Mouse (Mus musculus): ENCODE results near the gene Mif4gd. TPM values are rescaled to one million over a fixed set of nuclear protein-coding genes. Genes with fewer than 3 reads are reported as not detected.

The Mif4gd gene
- total RNA-seq, 2 experiments from 2014 or later: 35.1 to 54.4 TPM

DNA sequence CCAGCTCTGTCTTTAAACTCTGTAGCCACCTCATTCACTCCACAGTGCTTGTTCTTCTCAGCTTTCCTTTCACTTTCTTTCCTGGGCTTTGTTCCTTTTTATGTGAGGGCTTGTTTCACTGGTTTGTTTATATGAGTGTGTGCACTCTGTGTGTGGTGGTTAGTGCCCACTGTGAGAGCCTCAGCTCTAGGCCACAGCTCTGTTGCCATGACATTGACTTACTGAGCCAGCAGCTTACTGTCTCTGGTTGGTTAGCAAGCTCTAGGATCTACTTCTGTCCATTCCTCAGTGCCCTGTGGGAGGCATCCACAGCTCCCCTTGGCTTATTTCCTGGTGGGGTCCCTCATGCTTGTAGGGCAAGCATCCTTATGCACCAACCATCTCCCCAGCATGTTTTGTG, 33.7 kb downstream of the Mif4gd start:
- DNase-seq: no peak

DNA sequence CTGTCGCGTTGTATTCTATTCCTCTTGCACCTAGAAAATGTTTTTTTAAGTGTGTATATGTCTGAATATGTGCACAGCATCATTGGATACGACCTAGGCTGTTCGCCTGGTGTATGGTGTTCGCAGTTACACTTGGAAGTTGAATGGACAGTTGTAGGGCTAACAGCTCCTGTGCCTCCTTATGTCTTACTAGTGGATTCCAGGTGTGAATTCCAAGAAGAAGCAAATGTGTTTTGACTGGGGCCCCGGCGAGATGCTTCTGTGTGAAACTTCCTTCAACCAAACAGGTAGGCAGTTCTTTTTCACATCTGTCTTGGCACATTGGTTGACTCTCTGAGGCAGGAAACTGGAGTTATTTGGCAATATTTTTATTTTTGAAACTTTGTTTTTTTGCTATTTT, 47.8 kb downstream of the Mif4gd start:
- no peak for DNase-seq

DNA sequence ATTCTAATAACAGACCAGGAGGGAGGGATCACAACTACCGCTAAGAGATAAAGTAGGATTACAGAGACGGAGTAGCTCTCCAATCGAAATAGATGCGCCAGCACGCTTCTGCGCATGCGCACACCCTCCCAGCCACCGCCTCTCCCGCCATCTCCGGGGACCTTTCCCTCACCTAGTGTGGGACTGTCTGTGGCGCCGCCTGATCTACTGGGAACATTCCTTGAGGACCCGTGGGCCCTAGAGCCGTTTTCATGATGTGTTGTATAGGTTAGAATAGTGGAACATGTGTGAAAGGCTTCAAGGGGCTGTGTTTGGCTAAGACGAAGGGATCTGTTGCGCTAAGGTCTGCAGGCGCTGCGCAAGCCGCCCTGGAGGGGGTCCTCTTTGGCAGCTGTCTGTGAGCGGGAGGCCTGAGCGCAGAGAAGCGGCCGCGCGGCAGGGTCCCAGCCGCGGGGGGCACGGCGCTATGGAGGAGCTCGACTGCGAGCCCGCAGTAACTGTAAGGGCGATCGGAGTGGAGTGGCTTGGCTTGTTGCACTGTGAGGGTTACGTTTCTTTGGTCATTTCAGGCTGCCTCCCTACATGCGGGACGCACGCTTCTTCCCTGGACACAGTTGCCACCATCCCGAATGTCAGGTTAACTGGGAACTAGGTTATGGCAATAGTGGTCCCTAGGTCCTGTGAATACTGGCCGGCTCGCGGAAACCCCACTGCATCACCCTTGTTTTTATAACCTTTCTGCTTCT, 48.5 kb downstream of the Mif4gd start, which contains the start of gene Nup85:
TSS of gene Nup85 (plus strand) at position 371 of the 746 bp plus-strand sequence.
- peak; percentile 94 for DNase-seq

DNA sequence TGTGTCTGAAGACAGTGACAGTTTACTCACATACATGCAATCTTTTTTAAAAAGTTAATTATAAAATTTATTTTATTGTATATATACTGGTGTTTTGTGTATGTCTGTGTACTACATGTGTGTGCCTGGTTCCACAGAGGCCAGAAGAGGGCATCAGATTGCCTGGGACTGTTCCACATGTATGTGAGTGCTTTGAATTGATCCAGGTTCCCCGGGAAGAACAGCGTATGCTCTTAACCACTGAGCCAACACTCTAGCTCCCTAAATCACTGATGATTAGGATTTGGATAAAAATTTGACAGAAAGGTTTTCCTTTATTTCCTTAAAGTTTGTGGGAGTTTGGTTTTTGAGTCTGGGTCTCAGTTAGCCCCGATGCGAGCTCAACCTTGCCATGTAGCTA, 49.4 kb downstream of the Mif4gd start:
- DNase-seq: no peak

Other genes starting within 250 kb of the Mif4gd start
- 1 to 10 TPM; 1.4 to 2.8 TPM for gene Hid1, start 245.2 kb downstream of the Mif4gd start, total RNA-seq (2021)
- gene Cdr2l, start 231.1 kb downstream of the Mif4gd start, total RNA-seq (2021): 1 to 10 TPM; 3.1 to 4.0 TPM
- 10 to 100 TPM; 86.6 to 96.1 TPM for gene Mrpl58, start 209.2 kb downstream of the Mif4gd start, total RNA-seq (2021)
- 100 to 1,000 TPM; 909 to 922 TPM for gene Atp5h, start 193.0 kb downstream of the Mif4gd start, total RNA-seq (2021)
- 10 to 100 TPM; 13.4 to 14.4 TPM for gene Kctd2, start 192.8 kb downstream of the Mif4gd start, total RNA-seq (2021)
- not detected for gene Trim80, start 172.4 kb downstream of the Mif4gd start, total RNA-seq (2021)
- gene Slc16a5, start 150.5 kb downstream of the Mif4gd start, total RNA-seq (2021): not detected
- 1 to 10 TPM in 1 of 2 experiments, under 1 TPM in 1; 0.94 to 1.0 TPM for gene Armc7, start 137.3 kb downstream of the Mif4gd start, total RNA-seq (2021)
- gene Nt5c, start 121.1 kb downstream of the Mif4gd start, total RNA-seq (2021): 10 to 100 TPM in 1 of 2 experiments, 1 to 10 TPM in 1; 8.7 to 11.2 TPM
- gene Jpt1, start 98.6 kb downstream of the Mif4gd start, total RNA-seq (2021): 10 to 100 TPM; 36.9 to 41.2 TPM
- gene Sumo2, start 76.7 kb downstream of the Mif4gd start, total RNA-seq (2021): 100 to 1,000 TPM; 119 to 122 TPM
- gene Nup85, start 48.5 kb downstream of the Mif4gd start, total RNA-seq (2021): 10 to 100 TPM; 21.4 to 23.8 TPM
- 10 to 100 TPM; 62.2 to 67.5 TPM for gene Mrps7, start 9.0 kb downstream of the Mif4gd start, total RNA-seq (2021)
- 10 to 100 TPM; 10.8 to 12.5 TPM for gene Gga3, start 8.9 kb downstream of the Mif4gd start, total RNA-seq (2021)
- gene Slc25a19, start 15.3 kb upstream of the Mif4gd start, total RNA-seq (2021): 10 to 100 TPM; 44.7 to 58.7 TPM
- gene Grb2, start 95.6 kb upstream of the Mif4gd start, total RNA-seq (2021): 10 to 100 TPM; 56.5 to 58.2 TPM
- 10 to 100 TPM; 68.5 to 72.2 TPM for gene Tmem94, start 152.5 kb upstream of the Mif4gd start, total RNA-seq (2021)
- 10 to 100 TPM; 13.7 to 13.9 TPM for gene Caskin2, start 200.7 kb upstream of the Mif4gd start, total RNA-seq (2021)
- gene Tsen54, start 201.8 kb upstream of the Mif4gd start, total RNA-seq (2021): 1 to 10 TPM; 3.2 to 7.5 TPM
- 1 to 10 TPM; 7.8 to 9.0 TPM for gene Llgl2, start 211.1 kb upstream of the Mif4gd start, total RNA-seq (2021)
- gene Myo15b, start 245.4 kb upstream of the Mif4gd start, total RNA-seq (2021): not detected

All from gastrocnemius, postnatal 25 days (tissue).